Mouse (Mus musculus): ENCODE results near the gene Ddit4l. TPM values are rescaled to one million over a fixed set of nuclear protein-coding genes. Genes with fewer than 3 reads are reported as not detected.
"Not testable (repeated sequence)": the region's sequence is repeated elsewhere in the genome, so short reads cannot be mapped to it uniquely, and the experiment has no call there.

The Ddit4l gene
- total RNA-seq (2014; rRNA removed; ENCODE audit: low replicate concordance) = 1.6 and 1.8 TPM in 2 replicates
- 10.3 and 15.2 TPM in 2 replicates for polyA plus RNA-seq (2015; fragmentation: Nextera tagmentation; extraction: Ambion mirVana)

- not testable (repeated sequence) for H3K4me3 ChIP-seq (ENCODE audit: low read depth, low read length); H3K9me3 ChIP-seq (replicated peaks; ENCODE audit: control insufficient read depth, low read length); DNase-seq (ENCODE audit: low spot score); H3K27me3 ChIP-seq (ENCODE audit: control insufficient read depth, insufficient read depth, low read length); H3K36me3 ChIP-seq (replicated peaks; ENCODE audit: control insufficient read depth, insufficient read depth, low read length); H3K27ac ChIP-seq (ENCODE audit: low read depth); H3K9ac ChIP-seq (replicated peaks; ENCODE audit: low read depth, low read length); ATAC-seq (ENCODE audit: insufficient read depth, low read depth)
- Histone ChIP-seq H3K4me1 (ENCODE audit: control insufficient read depth, insufficient read depth) (peaks cover 11% of the 10 kb centered on the region; the same call in 1 of the 2 replicates), H3K4me2 (ENCODE audit: low read depth, low read length) (0 out of 2 replicates have a peak within 1 kb of the TSS, but pooled peaks have one; percentile 9)
- 99% methylated on average over 3 of the region's 3 CpGs for WGBS
Observed at GRCm38 (mm10) chr3:137621312-137621711, at the start of gene Ddit4l. Gene Ddit4l, plus strand, starts transcription at chr3:137621612.

GRCm38 (mm10) chr3:137576146-137576545, 45.3 kb upstream of the Ddit4l start:
- DNase-seq (ENCODE audit: low spot score) = no peak
- H3K27ac ChIP-seq (ENCODE audit: low read depth) = no peak overlapping the region
- H3K36me3 ChIP-seq (replicated peaks; ENCODE audit: control insufficient read depth, insufficient read depth, low read length) = no peaks in the 10 kb centered on the region
- no peak overlapping the region for H3K4me3 ChIP-seq (ENCODE audit: low read depth, low read length)
- no peak overlapping the region for H3K9ac ChIP-seq (replicated peaks; ENCODE audit: low read depth, low read length)
- no peaks in the 10 kb centered on the region for H3K9me3 ChIP-seq (replicated peaks; ENCODE audit: control insufficient read depth, low read length)
- no peaks in the 10 kb centered on the region for H3K27me3 ChIP-seq (ENCODE audit: control insufficient read depth, insufficient read depth, low read length)
- 81% methylated on average over 4 of the region's 4 CpGs for WGBS
- no peak for ATAC-seq (ENCODE audit: insufficient read depth, low read depth)
- no peak overlapping the region for H3K4me2 ChIP-seq (ENCODE audit: low read depth, low read length)
- H3K4me1 ChIP-seq (ENCODE audit: control insufficient read depth, insufficient read depth) = no peaks in the 10 kb centered on the region
- TF ChIP-seq CTCF (IDR thresholded peaks at IDR 0.05; ENCODE audit: low read depth) (no peak), EP300 (IDR thresholded peaks at IDR 0.05; ENCODE audit: low read depth) (no peak)

- no peak for TF ChIP-seq CTCF (IDR thresholded peaks at IDR 0.05; ENCODE audit: low read depth)
- TF ChIP-seq EP300 (IDR thresholded peaks at IDR 0.05; ENCODE audit: low read depth) = no peak
- Histone ChIP-seq H3K9me3 (replicated peaks; ENCODE audit: control insufficient read depth, low read length) (no peaks in the 10 kb centered on the region), H3K4me3 (ENCODE audit: low read depth, low read length) (no peak overlapping the region), H3K36me3 (replicated peaks; ENCODE audit: control insufficient read depth, insufficient read depth, low read length) (no peaks in the 10 kb centered on the region), H3K4me1 (ENCODE audit: control insufficient read depth, insufficient read depth) (no peaks in the 10 kb centered on the region), H3K27ac (ENCODE audit: low read depth) (no peak overlapping the region), H3K4me2 (ENCODE audit: low read depth, low read length) (no peak overlapping the region), H3K27me3 (ENCODE audit: control insufficient read depth, insufficient read depth, low read length) (no peaks in the 10 kb centered on the region), H3K9ac (replicated peaks; ENCODE audit: low read depth, low read length) (no peak overlapping the region)
- 66% methylated on average over 5 of the region's 5 CpGs for WGBS
- DNase-seq (ENCODE audit: low spot score) (no peak), ATAC-seq (ENCODE audit: insufficient read depth, low read depth) (no peak)
Observed at GRCm38 (mm10) chr3:137586376-137586969, 34.9 kb upstream of the Ddit4l start.

GRCm38 (mm10) chr3:137589811-137590210, 31.6 kb upstream of the Ddit4l start:
- H3K4me2 ChIP-seq (ENCODE audit: low read depth, low read length) = no peak overlapping the region
- no peaks in the 10 kb centered on the region for H3K4me1 ChIP-seq (ENCODE audit: control insufficient read depth, insufficient read depth)
- WGBS = 72% methylated on average over 4 of the region's 4 CpGs
- H3K27me3 ChIP-seq (ENCODE audit: control insufficient read depth, insufficient read depth, low read length) = no peaks in the 10 kb centered on the region
- no peak overlapping the region for H3K4me3 ChIP-seq (ENCODE audit: low read depth, low read length)
- H3K9me3 ChIP-seq (replicated peaks; ENCODE audit: control insufficient read depth, low read length) = no peaks in the 10 kb centered on the region
- no peak for TF ChIP-seq EP300 (IDR thresholded peaks at IDR 0.05; ENCODE audit: low read depth)
- no peak for TF ChIP-seq CTCF (IDR thresholded peaks at IDR 0.05; ENCODE audit: low read depth)
- H3K36me3 ChIP-seq (replicated peaks; ENCODE audit: control insufficient read depth, insufficient read depth, low read length) = no peaks in the 10 kb centered on the region
- DNase-seq (ENCODE audit: low spot score) = no peak
- H3K27ac ChIP-seq (ENCODE audit: low read depth) = no peak overlapping the region
- no peak overlapping the region for H3K9ac ChIP-seq (replicated peaks; ENCODE audit: low read depth, low read length)
- no peak for ATAC-seq (ENCODE audit: insufficient read depth, low read depth)

- WGBS = 56% methylated on average over 4 of the region's 4 CpGs
- H3K27ac ChIP-seq (ENCODE audit: low read depth) = no peak overlapping the region
- H3K9me3 ChIP-seq (replicated peaks; ENCODE audit: control insufficient read depth, low read length) = no peaks in the 10 kb centered on the region
- H3K4me2 ChIP-seq (ENCODE audit: low read depth, low read length) = no peak overlapping the region
- no peak overlapping the region for H3K4me3 ChIP-seq (ENCODE audit: low read depth, low read length)
- TF ChIP-seq CTCF (IDR thresholded peaks at IDR 0.05; ENCODE audit: low read depth) = no peak
- no peak for TF ChIP-seq EP300 (IDR thresholded peaks at IDR 0.05; ENCODE audit: low read depth)
- ATAC-seq (ENCODE audit: insufficient read depth, low read depth) (no peak), DNase-seq (ENCODE audit: low spot score) (no peak)
- H3K36me3 ChIP-seq (replicated peaks; ENCODE audit: control insufficient read depth, insufficient read depth, low read length) = no peaks in the 10 kb centered on the region
- H3K9ac ChIP-seq (replicated peaks; ENCODE audit: low read depth, low read length) = no peak overlapping the region
- no peaks in the 10 kb centered on the region for H3K27me3 ChIP-seq (ENCODE audit: control insufficient read depth, insufficient read depth, low read length)
- H3K4me1 ChIP-seq (ENCODE audit: control insufficient read depth, insufficient read depth) = no peaks in the 10 kb centered on the region
Observed at GRCm38 (mm10) chr3:137594332-137594905, 27.0 kb upstream of the Ddit4l start.

Data from heart, postnatal 0 days (tissue).